Mouse (Mus musculus): ENCODE data around the gene Tk1. TPM values are rescaled to one million over a fixed set of nuclear protein-coding genes. Genes with fewer than 3 reads are reported as not detected.

The Tk1 gene
- polyA plus RNA-seq, 2 experiments = 135 to 136 TPM

DNA sequence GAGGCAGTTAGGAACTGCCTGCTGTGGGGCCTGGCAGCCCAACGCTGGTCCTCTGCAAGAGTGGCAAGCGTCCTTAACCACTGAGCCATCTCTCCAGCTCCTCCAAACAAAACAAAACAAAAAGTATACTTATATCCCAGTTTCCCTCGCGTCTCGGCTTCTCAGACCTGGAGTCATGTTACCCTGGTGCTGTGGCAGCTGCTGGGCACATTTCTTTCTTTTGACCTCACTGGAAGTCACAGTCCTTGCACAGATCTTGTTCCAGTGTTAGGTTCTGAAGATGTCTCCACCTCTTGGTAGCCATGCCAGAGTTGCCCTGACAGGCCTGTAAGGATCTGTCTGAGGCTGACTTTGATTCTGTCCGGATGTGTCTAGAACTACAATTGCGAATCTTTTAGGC is 24.2 kb downstream of the Tk1 start:
- H3K27me3 ChIP-seq (ENCODE audit: control insufficient read depth, insufficient read depth, low read length) = no peaks in the 10 kb centered on the region
- H3K9ac ChIP-seq (replicated peaks) = peak overlapping the region; percentile 51
- H3K4me2 ChIP-seq (ENCODE audit: low read depth) = peak overlapping the region; percentile 87
- 86% methylated on average over 7 of the region's 7 CpGs for WGBS (ENCODE audit: insufficient replicate concordance)
- peaks cover 72% of the 10 kb centered on the region for H3K36me3 ChIP-seq (replicated peaks; ENCODE audit: control insufficient read depth, insufficient read depth, low read depth)
- ATAC-seq (ENCODE audit: insufficient read depth) = no peak
- TF ChIP-seq CTCF (IDR thresholded peaks at IDR 0.05; ENCODE audit: low read depth) (no peak), EP300 (IDR thresholded peaks at IDR 0.05; ENCODE audit: low read depth) (no peak)
- peak overlapping the region; percentile 6 for H3K27ac ChIP-seq
- H3K4me1 ChIP-seq (replicated peaks; ENCODE audit: control insufficient read depth in 2 of 2, insufficient read depth in 2 of 2, low read length in 1 of 2) = peaks cover 36% of the 10 kb centered on the region in 2 experiments
- no peak for DNase-seq (ENCODE audit: low read depth in 3 of 3, low spot score in 3 of 3)
- H3K4me3 ChIP-seq (ENCODE audit: insufficient read depth in 1 of 2, low read depth in 2 of 2, low read length in 2 of 2) = peak overlapping the region; percentile 51 to 77
- no peaks in the 10 kb centered on the region for H3K9me3 ChIP-seq (ENCODE audit: control insufficient read depth, low read length)

DNA sequence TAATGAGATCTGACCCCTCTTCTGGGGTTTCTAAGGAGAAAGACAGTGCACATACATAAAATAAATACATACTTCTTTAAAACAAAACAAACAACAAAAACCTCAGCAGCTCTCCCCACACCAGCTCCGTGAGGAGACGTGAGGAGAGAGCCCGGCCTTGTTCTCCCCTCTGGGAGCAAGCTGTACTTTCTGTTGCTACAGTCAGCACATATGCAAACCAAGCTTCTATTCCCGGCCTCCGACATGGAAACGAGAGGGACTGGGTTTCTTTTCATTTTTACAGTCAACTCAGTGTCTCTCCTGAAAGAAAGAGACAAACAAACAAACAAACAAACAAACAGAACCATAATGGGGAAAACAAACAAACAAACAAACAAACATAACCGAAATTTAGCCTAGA is 25.9 kb downstream of the Tk1 start:
- DNase-seq (ENCODE audit: low read depth in 3 of 3, low spot score in 3 of 3) (no peak), ATAC-seq (ENCODE audit: insufficient read depth) (no peak)
- H3K4me3 ChIP-seq (ENCODE audit: insufficient read depth in 1 of 2, low read depth in 2 of 2, low read length in 2 of 2) = peak overlapping the region; percentile 77 to 88
- peaks cover 55% of the 10 kb centered on the region for H3K36me3 ChIP-seq (replicated peaks; ENCODE audit: control insufficient read depth, insufficient read depth, low read depth)
- H3K4me1 ChIP-seq (replicated peaks; ENCODE audit: control insufficient read depth in 2 of 2, insufficient read depth in 2 of 2, low read length in 1 of 2) = peaks cover 46 to 48% of the 10 kb centered on the region in 2 experiments
- H3K4me2 ChIP-seq (ENCODE audit: low read depth) = peak overlapping the region; percentile 87
- TF ChIP-seq EP300 (IDR thresholded peaks at IDR 0.05; ENCODE audit: low read depth) (no peak), CTCF (IDR thresholded peaks at IDR 0.05; ENCODE audit: low read depth) (no peak)
- H3K9ac ChIP-seq (replicated peaks) = peak overlapping the region; percentile 85
- H3K27ac ChIP-seq = peak overlapping the region; percentile 99
- 83% methylated on average over 7 of the region's 7 CpGs for WGBS (ENCODE audit: insufficient replicate concordance)
- no peaks in the 10 kb centered on the region for H3K27me3 ChIP-seq (ENCODE audit: control insufficient read depth, insufficient read depth, low read length)
- no peaks in the 10 kb centered on the region for H3K9me3 ChIP-seq (ENCODE audit: control insufficient read depth, low read length)

DNA sequence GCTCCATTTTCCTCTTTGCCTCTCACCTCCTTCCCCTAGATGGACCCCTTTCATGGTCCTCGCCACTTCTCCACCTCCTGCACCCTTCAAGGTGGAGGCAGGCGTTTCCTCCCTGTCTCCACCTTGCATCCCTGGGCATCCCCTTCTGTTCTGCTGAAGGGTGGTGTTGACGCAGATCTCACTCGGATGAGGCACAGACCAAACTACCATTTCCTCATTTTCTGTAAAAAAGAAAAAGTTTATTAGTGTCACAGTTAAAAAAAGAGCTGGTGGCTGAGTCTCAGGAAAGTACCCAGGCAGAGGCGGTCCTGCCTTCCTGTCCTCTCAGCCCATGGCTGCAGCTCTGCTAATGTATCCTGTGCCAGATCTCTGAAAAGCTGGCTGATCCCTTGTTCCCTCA is 26.7 kb downstream of the Tk1 start:
- no peak for ATAC-seq (ENCODE audit: insufficient read depth)
- Histone ChIP-seq H3K4me3 (ENCODE audit: insufficient read depth in 1 of 2, low read depth in 2 of 2, low read length in 2 of 2) (peak overlapping the region; percentile 77 to 88), H3K36me3 (replicated peaks; ENCODE audit: control insufficient read depth, insufficient read depth, low read depth) (peaks cover 47% of the 10 kb centered on the region), H3K9ac (replicated peaks) (peak overlapping the region; percentile 85), H3K4me1 (replicated peaks; ENCODE audit: control insufficient read depth in 2 of 2, insufficient read depth in 2 of 2, low read length in 1 of 2) (peaks cover 46 to 50% of the 10 kb centered on the region in 2 experiments), H3K27me3 (ENCODE audit: control insufficient read depth, insufficient read depth, low read length) (no peaks in the 10 kb centered on the region), H3K4me2 (ENCODE audit: low read depth) (peak overlapping the region; percentile 87), H3K9me3 (ENCODE audit: control insufficient read depth, low read length) (no peaks in the 10 kb centered on the region), H3K27ac (peak overlapping the region; percentile 99)
- DNase-seq (ENCODE audit: low read depth in 3 of 3, low spot score in 3 of 3) = no peak
- 39% methylated on average over 5 of the region's 5 CpGs for WGBS (ENCODE audit: insufficient replicate concordance)
- TF ChIP-seq EP300 (IDR thresholded peaks at IDR 0.05; ENCODE audit: low read depth) (no peak), CTCF (IDR thresholded peaks at IDR 0.05; ENCODE audit: low read depth) (no peak)

DNA sequence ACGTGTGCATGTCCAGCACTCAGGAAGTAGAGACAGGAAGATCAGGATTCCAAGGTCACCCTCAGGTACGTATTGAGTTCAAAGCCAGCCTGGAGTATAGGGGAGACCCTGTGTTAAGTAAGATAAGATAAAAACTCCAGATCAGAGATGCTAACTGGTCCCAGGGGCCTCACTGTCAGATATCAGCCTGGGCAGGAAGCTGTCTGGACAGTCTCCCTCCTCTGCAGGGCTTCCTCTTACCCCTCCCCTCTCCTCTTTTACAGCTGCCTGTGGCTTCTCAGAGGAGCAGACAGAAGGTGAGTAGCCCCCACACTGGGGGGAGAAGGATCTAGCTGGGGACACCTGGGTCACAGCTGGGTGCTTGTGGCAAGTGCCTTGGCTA is 27.7 kb downstream of the Tk1 start:
- peak overlapping the region; percentile 99 for H3K27ac ChIP-seq
- ATAC-seq (ENCODE audit: insufficient read depth) = peak; percentile 54
- peak in 1 of 3 experiments; percentile 55 for DNase-seq (ENCODE audit: low read depth in 3 of 3, low spot score in 3 of 3)
- no peaks in the 10 kb centered on the region for H3K27me3 ChIP-seq (ENCODE audit: control insufficient read depth, insufficient read depth, low read length)
- peak overlapping the region; percentile 85 for H3K9ac ChIP-seq (replicated peaks)
- WGBS (ENCODE audit: insufficient replicate concordance) = 0% methylated on average over 2 of the region's 2 CpGs
- H3K36me3 ChIP-seq (replicated peaks; ENCODE audit: control insufficient read depth, insufficient read depth, low read depth) = peaks cover 37% of the 10 kb centered on the region
- peak overlapping the region; percentile 77 to 88 for H3K4me3 ChIP-seq (ENCODE audit: insufficient read depth in 1 of 2, low read depth in 2 of 2, low read length in 2 of 2)
- peaks cover 46 to 52% of the 10 kb centered on the region in 2 experiments for H3K4me1 ChIP-seq (replicated peaks; ENCODE audit: control insufficient read depth in 2 of 2, insufficient read depth in 2 of 2, low read length in 1 of 2)
- TF ChIP-seq EP300 (IDR thresholded peaks at IDR 0.05; ENCODE audit: low read depth) (peak; percentile 29), CTCF (IDR thresholded peaks at IDR 0.05; ENCODE audit: low read depth) (no peak)
- no peaks in the 10 kb centered on the region for H3K9me3 ChIP-seq (ENCODE audit: control insufficient read depth, low read length)
- H3K4me2 ChIP-seq (ENCODE audit: low read depth) = peak overlapping the region; percentile 87

DNA sequence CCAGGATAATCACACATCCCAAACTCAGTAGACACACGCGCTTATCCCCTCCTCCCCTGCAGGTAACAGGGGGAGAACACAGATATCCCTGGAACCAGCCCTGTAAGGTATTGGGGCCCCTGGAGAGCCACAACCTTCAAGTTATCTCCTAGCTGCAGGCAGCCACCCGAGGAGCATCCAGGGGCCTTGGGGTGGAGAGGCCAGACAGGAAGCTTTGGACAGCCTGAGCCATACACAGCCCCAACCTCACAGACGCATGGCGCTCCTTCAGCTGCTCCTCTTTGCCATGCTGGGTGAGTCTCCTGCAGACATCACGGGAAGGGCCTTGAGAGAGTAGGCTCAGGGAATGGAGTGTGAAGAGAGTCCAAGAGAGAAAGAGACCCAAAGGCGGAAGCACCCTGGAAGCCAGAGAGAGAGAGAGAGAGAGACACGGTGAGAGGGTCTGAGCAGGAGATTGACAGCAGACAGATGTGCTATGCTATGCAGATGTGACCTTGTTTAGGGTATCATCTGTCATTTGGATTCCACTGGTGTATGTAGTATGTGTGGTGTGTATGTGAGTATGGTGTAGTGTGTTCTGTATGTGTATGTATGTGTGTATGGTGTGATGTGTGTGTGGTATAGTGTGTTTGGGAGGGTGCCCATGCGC is 28.3 kb downstream of the Tk1 start, which contains the start of gene 6030468B19Rik:
Gene 6030468B19Rik (plus strand): TSS at position 150 of the 649 bp plus-strand sequence.
- Histone ChIP-seq H3K27me3 (ENCODE audit: control insufficient read depth, insufficient read depth, low read length) (no peaks in the 10 kb centered on the region), H3K9ac (replicated peaks) (peak within 1 kb of the TSS; percentile 85), H3K4me1 (replicated peaks; ENCODE audit: control insufficient read depth in 2 of 2, insufficient read depth in 2 of 2, low read length in 1 of 2) (peaks cover 44 to 54% of the 10 kb centered on the region in 2 experiments), H3K9me3 (ENCODE audit: control insufficient read depth, low read length) (no peaks in the 10 kb centered on the region), H3K36me3 (replicated peaks; ENCODE audit: control insufficient read depth, insufficient read depth, low read depth) (peaks cover 32% of the 10 kb centered on the region), H3K4me2 (ENCODE audit: low read depth) (peak within 1 kb of the TSS; percentile 87), H3K4me3 (ENCODE audit: insufficient read depth in 1 of 2, low read depth in 2 of 2, low read length in 2 of 2) (peak within 1 kb of the TSS; percentile 77 to 88), H3K27ac (peak within 1 kb of the TSS; percentile 99)
- peak; percentile 98 for TF ChIP-seq EP300 (IDR thresholded peaks at IDR 0.05; ENCODE audit: low read depth)
- 0 out of 2 replicates have a peak, but pooled peaks have one; percentile 24 for TF ChIP-seq CTCF (IDR thresholded peaks at IDR 0.05; ENCODE audit: low read depth)
- ATAC-seq (ENCODE audit: insufficient read depth) (peak; percentile 93), DNase-seq (ENCODE audit: low read depth in 3 of 3, low spot score in 3 of 3) (peak; percentile 91 to 93 (median 93))
- 9% methylated on average over 9 of the region's 9 CpGs for WGBS (ENCODE audit: insufficient replicate concordance)
